Mouse (Mus musculus) G1E (cell line): Measurements from ENCODE around the gene Clcn3. TPM values are rescaled to one million over a fixed set of nuclear protein-coding genes. Genes with fewer than 3 reads are reported as not detected.
"Not testable (repeated sequence)": the region's sequence is repeated elsewhere in the genome, so short reads cannot be mapped to it uniquely, and the experiment has no call there.

Experiments
- ATAC-seq: 2 replicates; pipeline ENCODE4 v1.8.0; 2016; ENCODE audit warnings: mild to moderate bottlenecking; ENCODE audit not compliant: insufficient number of reproducible peaks, poor library complexity, low FRiP score, severe bottlenecking; ENCODE audit errors: extremely low read depth
- DNase-seq: peaks from one replicate; pipeline ENCODE4 v3.0.0; 2012; ENCODE audit warnings: low spot score
- H3K27me3 ChIP-seq: 2 replicates; pipeline ENCODE4 v1.6.1; 2012; ENCODE audit warnings: mild to moderate bottlenecking, low read length, inconsistent platforms; ENCODE audit not compliant: insufficient read depth
- H3K36me3 ChIP-seq: replicated peaks from 2 replicates; pipeline ENCODE3; 2012; ENCODE audit warnings: mild to moderate bottlenecking, inconsistent platforms
- H3K4me1 ChIP-seq: 2 replicates; pipeline ENCODE4 v1.6.1; 2012; ENCODE audit warnings: low read depth, low read length, inconsistent platforms, mixed read lengths; ENCODE audit not compliant: insufficient read depth
- H3K4me3 ChIP-seq: 2 replicates; pipeline ENCODE4 v1.5.1; 2012; ENCODE audit warnings: low read depth, mild to moderate bottlenecking, inconsistent platforms, low read length, moderate library complexity, mixed read lengths
- H3K9me3 ChIP-seq: replicated peaks from 2 replicates; pipeline ENCODE4 v1.6.1; 2012; ENCODE audit warnings: inconsistent platforms
- CTCF ChIP-seq: IDR thresholded peaks from 2 replicates; pipeline ENCODE4 v1.5.1; 2012; ENCODE audit warnings: low read depth, low read length, inconsistent platforms, mixed read lengths
- GATA1 ChIP-seq: IDR thresholded peaks from 2 replicates; pipeline ENCODE4 v1.6.1; 2012; ENCODE audit warnings: borderline replicate concordance, low read length, inconsistent platforms, mixed read lengths
- GATA2 ChIP-seq: IDR thresholded peaks from 2 replicates; pipeline ENCODE4 v1.6.1; 2012; ENCODE audit warnings: low read depth, low read length, inconsistent platforms, borderline replicate concordance
- POLR2AphosphoS5 ChIP-seq: IDR thresholded peaks from 2 replicates; pipeline ENCODE4 v1.6.1; 2012; ENCODE audit warnings: low read depth, low read length, inconsistent platforms; ENCODE audit not compliant: insufficient replicate concordance
- TAL1 ChIP-seq: conservative IDR thresholded peaks from 2 replicates; pipeline ENCODE4 v1.6.1; 2012; ENCODE audit warnings: low read depth, low read length, inconsistent platforms, mixed read lengths
- polyA plus RNA-seq: library from polyadenylated mRNA; stranded (reverse); fragments of >175 nt; gene quantifications from 2 replicates; pipeline ENCODE4 v1.2.3, GENCODE M21; 2012
- total RNA-seq, 2 experiments: library from RNA; stranded (forward) in 1 of 2; stranded (reverse) in 1 of 2; fragments of 200-1000 nt in 1 of 2; fragments of >200 nt in 1 of 2; fragmentation: Nextera tagmentation in 1 of 2; gene quantifications; 2 replicates each; pipeline ENCODE4 v1.2.3; 2014 to 2017

The Clcn3 gene
- total and polyA plus RNA-seq, 3 experiments, result 18.0 to 215 (median 147) TPM

DNA sequence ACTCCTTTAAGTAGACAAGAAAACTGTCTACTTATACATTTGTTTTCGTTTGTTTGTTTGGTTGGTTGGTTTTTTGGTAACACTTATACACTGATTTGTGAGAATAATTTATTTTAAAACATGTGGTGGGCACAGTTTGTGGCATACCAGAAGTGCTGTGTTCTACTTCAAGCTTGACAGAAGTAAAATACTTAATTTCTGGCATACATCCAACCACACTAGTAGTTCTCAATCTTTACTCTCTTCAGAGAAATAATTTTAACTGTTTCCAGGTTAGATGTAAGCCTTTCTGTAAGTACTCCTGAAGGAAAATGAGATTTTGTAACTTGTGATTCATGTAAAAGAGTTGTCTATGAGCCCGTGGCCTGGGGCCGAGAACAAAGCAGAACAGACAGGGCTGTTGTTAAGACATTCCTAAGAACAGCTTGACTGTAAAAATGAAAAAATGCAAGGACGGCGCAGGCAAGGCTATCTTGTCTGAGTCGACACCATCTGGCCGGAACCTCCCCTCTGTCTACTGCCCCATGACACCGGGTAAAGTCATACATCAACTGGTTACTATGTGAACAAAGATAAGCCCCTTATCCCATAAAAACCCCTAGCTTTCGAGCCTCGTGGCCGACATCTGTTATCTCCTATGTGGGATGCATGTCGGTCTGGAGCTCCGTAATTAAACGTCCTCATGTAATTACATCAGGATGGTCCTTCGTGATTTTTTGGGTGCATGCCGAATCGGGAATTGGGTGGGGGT is 1.3 kb upstream of the Clcn3 start:
- peak; percentile 60 for TF ChIP-seq TAL1
- ATAC-seq, H3K27me3 ChIP-seq, DNase-seq, H3K9me3 ChIP-seq, H3K36me3 ChIP-seq: not testable (repeated sequence)
- H3K4me3 ChIP-seq, result peak overlapping the region; percentile 51; the same call in 1 of the 2 replicates
- peaks cover 28% of the 10 kb centered on the region for H3K4me1 ChIP-seq

DNA sequence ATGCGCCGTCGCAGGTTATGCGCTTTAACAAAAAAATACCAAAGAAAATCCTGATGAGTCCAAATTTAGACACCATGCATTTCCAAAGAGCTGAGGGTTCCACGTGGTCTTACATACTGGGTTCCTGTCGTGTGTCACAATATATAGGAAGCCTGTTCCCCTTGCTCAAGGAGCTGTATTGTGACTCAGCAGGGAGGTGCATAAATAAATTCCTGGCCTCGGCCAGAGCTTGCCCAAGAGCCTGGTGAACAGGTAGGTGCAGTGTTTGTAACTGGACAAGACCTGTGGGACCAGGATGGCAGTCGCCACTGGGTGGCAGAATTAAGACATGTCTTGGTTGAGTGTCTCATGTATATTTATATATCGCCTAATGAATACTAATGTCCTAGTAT is 584 bp upstream of the Clcn3 start:
- DNase-seq (peak; percentile 54), ATAC-seq (peak; percentile 47)
- H3K27me3 ChIP-seq, result no peaks in the 10 kb centered on the region

DNA sequence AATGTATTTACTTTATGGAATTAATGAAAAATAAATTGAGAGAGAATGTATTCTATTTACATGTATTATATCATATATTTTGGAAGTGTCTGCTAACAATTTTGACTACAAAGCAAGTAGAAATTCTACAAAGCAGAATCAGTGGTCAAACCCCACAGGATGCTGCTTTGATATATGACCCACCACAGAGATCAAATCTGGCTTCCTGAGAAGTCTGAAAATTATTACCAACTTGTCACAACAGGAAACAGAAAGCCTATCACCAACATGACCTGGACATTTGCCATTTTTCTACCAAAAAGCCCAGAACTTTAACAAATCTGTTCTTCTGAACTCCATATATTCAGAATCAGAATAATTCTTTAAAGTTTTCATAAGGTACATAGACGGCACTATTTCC is 1.7 kb downstream of the Clcn3 start:
- TF ChIP-seq TAL1 (no peak), POLR2AphosphoS5 (no peak), CTCF (no peak), GATA2 (no peak), GATA1 (no peak)
- Histone ChIP-seq H3K4me3 (peak overlapping the region; percentile 98), H3K4me1 (peaks cover 42% of the 10 kb centered on the region)

More for the DNA sequence above, 584 bp upstream of the Clcn3 start:
- no peaks in the 10 kb centered on the region for H3K36me3 ChIP-seq
- no peak for TF ChIP-seq GATA2
- TF ChIP-seq CTCF, result no peak
- TF ChIP-seq POLR2AphosphoS5, result no peak
- TF ChIP-seq TAL1, result no peak
- TF ChIP-seq GATA1, result no peak
- H3K9me3 ChIP-seq, result no peaks in the 10 kb centered on the region
- H3K4me1 ChIP-seq, result peaks cover 34% of the 10 kb centered on the region
- H3K4me3 ChIP-seq, result peak overlapping the region; percentile 98

GRCm38 (mm10) chr8:60978496-60978895 is 4.6 kb downstream of the Clcn3 start:
- Histone ChIP-seq H3K4me3 (peak overlapping the region; percentile 41; the same call in 1 of the 2 replicates), H3K9me3 (no peaks in the 10 kb centered on the region)
- no peak for TF ChIP-seq TAL1
- no peak for TF ChIP-seq CTCF
- no peak for TF ChIP-seq POLR2AphosphoS5
- TF ChIP-seq GATA2, result no peak
- no peak for TF ChIP-seq GATA1

More for the DNA sequence above, 1.7 kb downstream of the Clcn3 start:
- Histone ChIP-seq H3K27me3 (no peaks in the 10 kb centered on the region), H3K36me3 (peaks cover 4% of the 10 kb centered on the region), H3K9me3 (no peaks in the 10 kb centered on the region)
- ATAC-seq, result no peak
- no peak for DNase-seq

DNA sequence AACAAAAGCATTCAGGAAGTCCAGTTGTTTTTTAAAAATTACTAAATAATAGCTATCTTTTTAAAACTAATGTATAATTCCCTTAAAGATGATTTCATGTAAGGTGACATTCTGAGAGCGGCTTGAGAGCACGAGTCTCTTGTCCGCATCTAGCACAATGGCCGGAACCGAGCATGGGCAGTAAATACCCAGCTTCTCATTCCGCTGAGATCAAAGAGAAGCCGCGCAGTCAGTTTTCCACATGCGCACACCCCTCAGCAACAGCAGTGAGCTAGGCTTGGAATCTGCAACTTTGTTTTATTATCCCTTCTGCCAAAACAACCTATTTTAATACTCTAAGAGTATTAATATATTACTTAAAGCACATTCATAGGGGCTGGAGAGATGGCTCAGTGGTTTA is 6.3 kb downstream of the Clcn3 start:
- no peak for ATAC-seq
- DNase-seq, result no peak
- Histone ChIP-seq H3K9me3 (no peaks in the 10 kb centered on the region), H3K4me3 (no peak overlapping the region; the same call in 1 of the 2 replicates), H3K4me1 (peaks cover 64% of the 10 kb centered on the region), H3K36me3 (peaks cover 17% of the 10 kb centered on the region), H3K27me3 (no peaks in the 10 kb centered on the region)
- TF ChIP-seq CTCF, result no peak
- TF ChIP-seq POLR2AphosphoS5, result no peak
- no peak for TF ChIP-seq GATA2
- TF ChIP-seq GATA1, result no peak
- TF ChIP-seq TAL1, result no peak

More at GRCm38 (mm10) chr8:60978496-60978895, 4.6 kb downstream of the Clcn3 start:
- Histone ChIP-seq H3K27me3 (no peaks in the 10 kb centered on the region), H3K4me1 (peaks cover 48% of the 10 kb centered on the region), H3K36me3 (peaks cover 12% of the 10 kb centered on the region)
- DNase-seq, result no peak
- no peak for ATAC-seq

DNA sequence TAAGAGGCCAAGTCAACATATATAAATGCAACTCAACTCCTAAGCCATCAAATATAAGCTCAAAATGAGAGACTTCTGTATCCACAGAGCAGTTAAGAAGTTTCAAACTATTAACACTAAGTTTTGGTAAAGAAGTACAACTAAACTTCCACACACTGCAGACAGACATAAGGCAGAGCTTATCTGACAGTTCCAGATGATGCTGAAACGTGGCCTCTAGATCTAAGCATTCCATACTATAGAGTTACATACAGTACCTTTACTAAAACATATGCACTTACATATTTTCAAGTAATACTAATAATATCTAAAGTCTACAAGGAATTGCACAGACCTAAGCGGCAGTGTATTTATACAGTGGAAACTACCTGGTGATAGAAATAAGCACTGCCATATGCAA is 8.3 kb downstream of the Clcn3 start:
- Histone ChIP-seq H3K4me3 (no peak overlapping the region), H3K4me1 (peaks cover 77% of the 10 kb centered on the region), H3K9me3 (no peaks in the 10 kb centered on the region), H3K27me3 (no peaks in the 10 kb centered on the region), H3K36me3 (peaks cover 24% of the 10 kb centered on the region)
- TF ChIP-seq TAL1, result peak; percentile 54
- TF ChIP-seq GATA1, result no peak
- TF ChIP-seq CTCF, result no peak
- ATAC-seq (no peak; the same call in 1 of the 2 replicates), DNase-seq (no peak)
